Mouse (Mus musculus) MEL (cell line): ENCODE results near the gene E130114P18Rik. TPM values are rescaled to one million over a fixed set of nuclear protein-coding genes. Genes with fewer than 3 reads are reported as not detected.

Experiments used
- DNase-seq: peaks from one replicate; pipeline ENCODE4 v3.0.0; 2011; ENCODE audit warnings: low read depth, low spot score
- H3K27ac ChIP-seq: 2 replicates; pipeline ENCODE4 v1.5.1; 2012; ENCODE audit warnings: low read depth, mild to moderate bottlenecking, control low read depth, low read length, moderate library complexity; ENCODE audit not compliant: control insufficient read depth
- H3K27me3 ChIP-seq, 2 experiments: fragments of 150-350 bp in 1 of 2; sonication (generic) in 1 of 2; 2 replicates each; pipeline ENCODE4 v1.6.1; 2012; ENCODE audit warnings: low read length in 2 of 2, mild to moderate bottlenecking in 2 of 2, improper control_type of control experiment in 1 of 2, moderate library complexity in 1 of 2; ENCODE audit not compliant: insufficient read depth in 2 of 2, control insufficient read depth in 1 of 2
- H3K36me3 ChIP-seq, 2 experiments: 2 replicates each; pipeline ENCODE4 v1.6.1; 2012 to 2014; ENCODE audit warnings: low read length in 2 of 2, improper control_type of control experiment in 1 of 2, inconsistent platforms in 1 of 2, mild to moderate bottlenecking in 1 of 2; ENCODE audit not compliant: insufficient read depth in 2 of 2, control insufficient read depth in 1 of 2
- H3K4me1 ChIP-seq, 2 experiments: fragments of 150-350 bp in 1 of 2; sonication (generic) in 1 of 2; 2 replicates each; pipeline ENCODE4 v1.6.1; 2012; ENCODE audit warnings: low read length in 2 of 2, improper control_type of control experiment in 1 of 2, mild to moderate bottlenecking in 1 of 2; ENCODE audit not compliant: insufficient read depth in 2 of 2, control insufficient read depth in 1 of 2
- H3K4me3 ChIP-seq, 2 experiments: fragments of 150-350 bp in 1 of 2; sonication (generic) in 1 of 2; 2 replicates each; pipeline ENCODE4 v1.5.1; 2012; ENCODE audit warnings: low read depth in 2 of 2, low read length in 2 of 2, mild to moderate bottlenecking in 2 of 2, moderate library complexity in 2 of 2, control low read depth in 1 of 2, improper control_type of control experiment in 1 of 2; ENCODE audit not compliant: control insufficient read depth in 1 of 2, insufficient read depth in 1 of 2
- H3K79me2 ChIP-seq: 2 replicates; pipeline ENCODE4 v1.6.1; 2012; ENCODE audit warnings: mild to moderate bottlenecking, low read length, moderate library complexity; ENCODE audit not compliant: control insufficient read depth, poor library complexity, insufficient read depth
- H3K9ac ChIP-seq: 2 replicates; pipeline ENCODE4 v1.6.1; 2012; ENCODE audit warnings: low read depth, mild to moderate bottlenecking, control low read depth, low read length, moderate library complexity; ENCODE audit not compliant: control insufficient read depth, poor library complexity, severe bottlenecking
- H3K9me3 ChIP-seq: fragments of 150-350 bp; sonication (generic); replicated peaks from 2 replicates; pipeline ENCODE4 v1.6.1; 2012; ENCODE audit warnings: mild to moderate bottlenecking, low read length, improper control_type of control experiment, moderate library complexity; ENCODE audit not compliant: insufficient read depth
- CHD1 ChIP-seq: IDR thresholded peaks from 2 replicates; pipeline ENCODE4 v1.6.1; 2012; ENCODE audit warnings: low read depth, mild to moderate bottlenecking, inconsistent platforms, low read length, improper control_type of control experiment
- CTCF ChIP-seq, 3 experiments: IDR thresholded peaks in 2 of 3; conservative IDR thresholded peaks in 1 of 3; 2 replicates each; pipeline ENCODE4 v1.5.1; 2011 to 2012; ENCODE audit warnings: low read length in 3 of 3, low read depth in 2 of 3, mild to moderate bottlenecking in 2 of 3, improper control_type of control experiment in 1 of 3, inconsistent platforms in 1 of 3, mixed read lengths in 1 of 3, moderate library complexity in 1 of 3; ENCODE audit not compliant: control insufficient read depth in 1 of 3, insufficient read depth in 1 of 3, poor library complexity in 1 of 3, severe bottlenecking in 1 of 3
- E2F4 ChIP-seq: IDR thresholded peaks from 2 replicates; pipeline ENCODE4 v1.6.1; 2011; ENCODE audit warnings: low read depth, low read length, improper control_type of control experiment, borderline replicate concordance
- ELF1 ChIP-seq: IDR thresholded peaks from 2 replicates; pipeline ENCODE4 v1.6.1; 2014; ENCODE audit warnings: low read depth, mild to moderate bottlenecking, inconsistent platforms, low read length, improper control_type of control experiment, moderate library complexity
- EP300 ChIP-seq, 2 experiments: IDR thresholded peaks; 2 replicates each; pipeline ENCODE4 v1.6.1; 2011; ENCODE audit warnings: improper control_type of control experiment in 2 of 2, low read length in 2 of 2, low read depth in 1 of 2, mild to moderate bottlenecking in 1 of 2
- GABPA ChIP-seq: IDR thresholded peaks from 2 replicates; pipeline ENCODE4 v1.6.1; 2012; ENCODE audit warnings: low read depth, mild to moderate bottlenecking, inconsistent platforms, low read length, improper control_type of control experiment, moderate library complexity
- GATA1 ChIP-seq: IDR thresholded peaks from 2 replicates; pipeline ENCODE4 v1.6.1; 2011; ENCODE audit warnings: low read depth, low read length, improper control_type of control experiment
- HCFC1 ChIP-seq: IDR thresholded peaks from 2 replicates; pipeline ENCODE4 v1.6.1; 2012; ENCODE audit warnings: low read depth, mild to moderate bottlenecking, inconsistent platforms, low read length, improper control_type of control experiment, moderate library complexity
- JUND ChIP-seq: IDR thresholded peaks from 2 replicates; pipeline ENCODE4 v1.6.1; 2011; ENCODE audit warnings: low read depth, mild to moderate bottlenecking, improper control_type of control experiment, low read length
- KAT2A ChIP-seq: conservative IDR thresholded peaks from 2 replicates; pipeline ENCODE4 v1.6.1; 2012; ENCODE audit warnings: low read depth, low read length, improper control_type of control experiment, inconsistent platforms
- MAFK ChIP-seq: IDR thresholded peaks from 2 replicates; pipeline ENCODE4 v1.6.1; 2011; ENCODE audit warnings: low read depth, mild to moderate bottlenecking, low read length, improper control_type of control experiment, borderline replicate concordance
- MEF2A ChIP-seq: IDR thresholded peaks from 2 replicates; pipeline ENCODE4 v1.6.1; 2014; ENCODE audit warnings: low read depth, mild to moderate bottlenecking, inconsistent platforms, low read length, improper control_type of control experiment; ENCODE audit not compliant: poor library complexity, insufficient replicate concordance, severe bottlenecking; ENCODE audit errors: extremely low read depth
- MXI1 ChIP-seq: IDR thresholded peaks from 2 replicates; pipeline ENCODE4 v1.6.1; 2011; ENCODE audit warnings: mild to moderate bottlenecking, low read depth, low read length, improper control_type of control experiment
- MYB ChIP-seq: IDR thresholded peaks from 2 replicates; pipeline ENCODE4 v1.6.1; 2011; ENCODE audit warnings: mild to moderate bottlenecking, low read depth, low read length, improper control_type of control experiment
- MYC ChIP-seq: IDR thresholded peaks from 2 replicates; pipeline ENCODE4 v1.6.1; 2011; ENCODE audit warnings: low read depth, mild to moderate bottlenecking, low read length, improper control_type of control experiment, moderate library complexity
- NRF1 ChIP-seq: IDR thresholded peaks from 2 replicates; pipeline ENCODE4 v1.6.1; 2014; ENCODE audit warnings: low read depth, mild to moderate bottlenecking, inconsistent platforms, low read length, improper control_type of control experiment, moderate library complexity; ENCODE audit not compliant: poor library complexity, insufficient read depth, severe bottlenecking
- POLR2AphosphoS2 ChIP-seq: IDR thresholded peaks from 2 replicates; pipeline ENCODE4 v1.6.1; 2011; ENCODE audit warnings: low read length, improper control_type of control experiment
- POLR2AphosphoS5 ChIP-seq: IDR thresholded peaks from 2 replicates; pipeline ENCODE4 v1.6.1; 2012; ENCODE audit warnings: low read depth, borderline replicate concordance, mild to moderate bottlenecking, inconsistent platforms, low read length, moderate library complexity, mixed read lengths
- RAD21 ChIP-seq: IDR thresholded peaks from 2 replicates; pipeline ENCODE4 v1.6.1; 2011; ENCODE audit warnings: mild to moderate bottlenecking, low read depth, low read length, improper control_type of control experiment
- RCOR1 ChIP-seq: IDR thresholded peaks from 2 replicates; pipeline ENCODE4 v1.6.1; 2012; ENCODE audit warnings: low read depth, mild to moderate bottlenecking, inconsistent platforms, low read length, improper control_type of control experiment
- SIN3A ChIP-seq: IDR thresholded peaks from 2 replicates; pipeline ENCODE4 v1.6.1; 2012; ENCODE audit warnings: low read length, improper control_type of control experiment, inconsistent platforms
- SMC3 ChIP-seq: IDR thresholded peaks from 2 replicates; pipeline ENCODE4 v1.6.1; 2011; ENCODE audit warnings: low read depth, low read length, improper control_type of control experiment
- TBP ChIP-seq: IDR thresholded peaks from 2 replicates; pipeline ENCODE4 v1.8.0; 2011; ENCODE audit warnings: low read depth, low read length, improper control_type of control experiment
- TCF12 ChIP-seq: IDR thresholded peaks from 2 replicates; pipeline ENCODE4 v1.6.1; 2014; ENCODE audit warnings: low read depth, mild to moderate bottlenecking, inconsistent platforms, low read length, improper control_type of control experiment, moderate library complexity
- UBTF ChIP-seq: IDR thresholded peaks from 2 replicates; pipeline ENCODE4 v1.6.1; 2012; ENCODE audit warnings: low read depth, mild to moderate bottlenecking, inconsistent platforms, low read length, improper control_type of control experiment, moderate library complexity, borderline replicate concordance; ENCODE audit not compliant: insufficient read depth
- USF1 ChIP-seq: IDR thresholded peaks from 2 replicates; pipeline ENCODE4 v1.6.1; 2014; ENCODE audit warnings: low read depth, mild to moderate bottlenecking, inconsistent platforms, low read length, improper control_type of control experiment, moderate library complexity
- USF2 ChIP-seq, 2 experiments: IDR thresholded peaks; 2 replicates each; pipeline ENCODE4 v1.6.1; 2011 to 2012; ENCODE audit warnings: improper control_type of control experiment in 2 of 2, low read length in 2 of 2, borderline replicate concordance in 1 of 2, inconsistent platforms in 1 of 2, low read depth in 1 of 2, mild to moderate bottlenecking in 1 of 2; ENCODE audit not compliant: insufficient read depth in 1 of 2
- ZC3H11A ChIP-seq: IDR thresholded peaks from 2 replicates; pipeline ENCODE4 v1.6.1; 2012; ENCODE audit warnings: low read depth, mild to moderate bottlenecking, inconsistent platforms, low read length, improper control_type of control experiment
- ZKSCAN1 ChIP-seq: IDR thresholded peaks from 2 replicates; pipeline ENCODE4 v1.6.1; 2012; ENCODE audit warnings: low read depth, mild to moderate bottlenecking, inconsistent platforms, low read length, improper control_type of control experiment, moderate library complexity
- ZNF384 ChIP-seq: IDR thresholded peaks from 2 replicates; pipeline ENCODE4 v1.6.1; 2012; ENCODE audit warnings: low read depth, mild to moderate bottlenecking, inconsistent platforms, low read length, improper control_type of control experiment
- polyA plus RNA-seq, 2 experiments: library from polyadenylated mRNA; stranded (reverse) in 1 of 2; unstranded in 1 of 2; fragments of >175 nt in 1 of 2; fragments of >200 nt in 1 of 2; gene quantifications; 2 replicates each; pipeline versions ENCODE4 v1.2.1 to v1.2.4; 2012; ENCODE audit warnings: low replicate concordance in 2 of 2, low read depth in 1 of 2; ENCODE audit not compliant: insufficient read length in 2 of 2, insufficient read depth in 1 of 2, missing spikeins in 1 of 2
- total RNA-seq: library from RNA; depleted of rRNA; stranded (reverse); fragments of 300-350 nt; gene quantifications from 2 replicates; pipeline ENCODE4 v1.2.3, GENCODE M21; 2012

E130114P18Rik gene
- total and polyA plus RNA-seq, 3 experiments: not detected

DNA sequence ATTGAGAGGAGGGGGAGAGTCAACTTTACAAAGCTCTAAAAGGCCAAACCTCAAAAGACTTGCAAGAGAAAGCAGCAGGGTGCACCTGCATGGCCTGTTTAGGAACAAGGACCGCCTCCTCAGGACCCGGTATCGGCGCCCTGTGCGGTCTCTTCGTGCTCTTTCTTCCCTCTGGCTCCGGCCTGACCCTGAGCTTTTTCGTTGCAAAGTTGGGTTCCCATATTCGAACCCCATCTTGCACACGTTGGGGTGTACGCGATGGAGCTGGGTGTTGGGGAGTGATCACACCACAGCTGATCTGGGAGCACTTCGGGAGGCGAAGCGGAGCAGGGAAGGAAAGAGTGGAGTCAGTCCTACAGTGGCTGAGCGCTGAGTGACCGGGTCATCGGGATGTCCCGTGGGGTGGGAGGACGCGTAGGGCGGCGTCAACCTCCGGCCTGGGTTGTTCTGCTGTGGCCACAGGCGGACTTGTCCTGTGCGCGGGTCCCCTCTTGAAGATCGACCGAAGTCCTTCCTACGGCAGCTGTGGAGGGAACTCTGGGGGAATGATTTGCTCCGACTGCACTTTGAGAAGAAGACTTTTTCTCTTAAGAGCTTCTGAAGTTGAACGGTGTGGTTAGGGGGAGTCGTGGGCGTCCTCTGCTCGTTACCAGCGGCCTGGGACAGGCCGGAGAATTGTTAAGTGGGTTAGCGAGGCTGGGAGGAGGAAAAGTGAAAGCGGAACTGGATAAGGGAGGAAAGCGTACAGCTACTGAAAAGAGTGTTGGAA, 26.2 kb downstream of the E130114P18Rik start (continued):
- TF ChIP-seq POLR2AphosphoS2: peak; percentile 40; the same call in 1 of the 2 replicates
- no peak for TF ChIP-seq MYB
- TF ChIP-seq MEF2A: no peak
- no peak; the same call in 1 of the 2 replicates for TF ChIP-seq MXI1
- peak; percentile 74 for TF ChIP-seq TBP
- no peak for TF ChIP-seq USF2 (IDR thresholded peaks at IDR 0.05; ENCODE audit: borderline replicate concordance in 1 of 2, insufficient read depth in 1 of 2, low read depth in 1 of 2, low read length in 2 of 2)
- TF ChIP-seq MYC: no peak
- no peak for TF ChIP-seq GABPA
- TF ChIP-seq HCFC1: 0 out of 2 replicates have a peak, but pooled peaks have one; percentile 21
- TF ChIP-seq GATA1: peak; percentile 2; the same call in 1 of the 2 replicates
- no peak; a peak in 1 of 4 replicates for TF ChIP-seq EP300 (IDR thresholded peaks at IDR 0.05; ENCODE audit: low read depth in 1 of 2, low read length in 2 of 2)

DNA sequence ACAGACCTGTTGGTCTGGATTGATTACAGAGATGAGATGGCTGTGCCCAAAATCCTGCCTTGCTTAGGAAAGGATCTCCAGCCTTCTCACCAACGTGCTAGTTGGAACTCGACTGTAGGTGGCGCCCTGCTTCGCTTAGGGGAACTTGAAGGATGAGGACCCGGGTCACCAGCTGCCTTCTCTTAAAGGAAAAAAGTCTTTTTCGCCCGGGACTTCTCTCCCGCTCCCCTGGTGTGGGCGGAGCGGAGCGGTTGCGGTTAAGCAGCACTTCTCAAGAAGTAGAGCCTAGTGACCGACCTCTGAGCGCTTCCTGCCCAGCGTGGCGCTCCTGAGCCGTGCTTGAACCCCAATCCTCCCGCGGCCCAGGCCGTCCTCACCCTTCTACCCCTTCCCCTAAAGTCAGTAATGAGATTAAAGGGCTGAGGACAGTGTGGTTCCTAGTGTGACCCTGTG, 26.8 kb downstream of the E130114P18Rik start:
- Histone ChIP-seq H3K9me3 (no peaks in the 10 kb centered on the region), H3K27me3 (no peaks in the 10 kb centered on the region), H3K79me2 (peaks cover 10% of the 10 kb centered on the region; the same call in 1 of the 2 replicates), H3K4me3 (peak overlapping the region; percentile 67 to 89), H3K27ac (peak overlapping the region; percentile 89), H3K4me1 (peaks cover 7 to 26% of the 10 kb centered on the region in 2 experiments), H3K9ac (peak overlapping the region; percentile 91), H3K36me3 (peaks cover 0 to 24% of the 10 kb centered on the region in 2 experiments; a peak in 2 of 4 replicates)
- peak; percentile 98 for DNase-seq
- TF ChIP-seq MAFK (no peak), UBTF (0 out of 2 replicates have a peak, but pooled peaks have one; percentile 71), ZKSCAN1 (no peak), MYB (no peak), MYC (peak; percentile 85; the same call in 1 of the 2 replicates), SMC3 (peak; percentile 91), USF1 (no peak), TCF12 (peak; percentile 64; the same call in 1 of the 2 replicates), CTCF (IDR thresholded peaks at IDR 0.05 in 2 of 3, conservative IDR thresholded peaks at IDR 0.05 in 1 of 3; ENCODE audit: control insufficient read depth in 1 of 3, insufficient read depth in 1 of 3, low read depth in 2 of 3, low read length in 3 of 3, poor library complexity in 1 of 3, severe bottlenecking in 1 of 3) (peak; percentile 77 to 89 (median 84)), POLR2AphosphoS2 (no peak; the same call in 1 of the 2 replicates), POLR2AphosphoS5 (no peak), E2F4 (no peak), NRF1 (no peak), JUND (no peak), SIN3A (peak; percentile 90), RCOR1 (peak; percentile 47; the same call in 1 of the 2 replicates), CHD1 (no peak), RAD21 (peak; percentile 85), USF2 (IDR thresholded peaks at IDR 0.05; ENCODE audit: borderline replicate concordance in 1 of 2, insufficient read depth in 1 of 2, low read depth in 1 of 2, low read length in 2 of 2) (no peak), ELF1 (peak; percentile 61; the same call in 1 of the 2 replicates), HCFC1 (peak; percentile 46), ZNF384 (0 out of 2 replicates have a peak, but pooled peaks have one; percentile 54), MXI1 (peak; percentile 78), MEF2A (no peak), KAT2A (no peak; the same call in 1 of the 2 replicates), ZC3H11A (peak; percentile 87)
